22 mouse cellular contexts compared by ENCODE assay signal in genomic region chr16:32599151-32599550, GRCm38 (mm10).
"Had no signal": no experiment of that assay in that cellular context is flagged by ENCODE, and none has a peak within 500 bp of the region (broad histone marks: within the 10 kb centered on the region; RNA-seq: fewer than 3 reads in every experiment).

No protein-coding gene starts in this region.

- H3K27me3 ChIP-seq: limb, embryonic 12.5 days; limb, embryonic 15.5 days; lung, embryonic 15.5 days; neural tube, embryonic 12.5 days; neural tube, embryonic 15.5 days had no signal

- H3K36me3 ChIP-seq: limb, embryonic 12.5 days; limb, embryonic 15.5 days; lung, embryonic 15.5 days; neural tube, embryonic 12.5 days; neural tube, embryonic 15.5 days had no signal

- H3K9me3 ChIP-seq: limb, embryonic 12.5 days; limb, embryonic 15.5 days; lung, embryonic 15.5 days; neural tube, embryonic 12.5 days; neural tube, embryonic 15.5 days had no signal

- DNase-seq: kidney, adult 11 months; kidney, adult 9 months; kidney, postnatal 14 days; kidney, postnatal 4 days; left cerebral cortex, postnatal 4 days; lung, adult 18-20 months; lung, postnatal 10 days; lung, postnatal 36 days; midbrain, embryonic 14.5 days; right cerebral cortex, adult 18-20 months; right cerebral cortex, postnatal 14 days; right cerebral cortex, postnatal 4 days; thymus, adult 2 months; thymus, postnatal 14 days; thymus, postnatal 4 days had no signal

- H3K4me3 ChIP-seq: limb, embryonic 12.5 days; limb, embryonic 15.5 days; lung, embryonic 15.5 days; neural tube, embryonic 12.5 days; neural tube, embryonic 15.5 days had no signal

- H3K27ac ChIP-seq: limb, embryonic 12.5 days; limb, embryonic 15.5 days; lung, embryonic 15.5 days; neural tube, embryonic 12.5 days; neural tube, embryonic 15.5 days; stomach, postnatal 0 days had no signal

- H3K4me2 ChIP-seq: limb, embryonic 12.5 days; limb, embryonic 15.5 days; lung, embryonic 15.5 days; midbrain, embryonic 11.5 days; neural tube, embryonic 12.5 days; neural tube, embryonic 15.5 days had no signal

- H3K9ac ChIP-seq: limb, embryonic 12.5 days; limb, embryonic 15.5 days; lung, embryonic 15.5 days; neural tube, embryonic 12.5 days; neural tube, embryonic 15.5 days had no signal

- H3K4me1 ChIP-seq: limb, embryonic 12.5 days; limb, embryonic 15.5 days; neural tube, embryonic 12.5 days had no signal
